Mouse (Mus musculus) brain, embryonic 14.5 days (tissue): ENCODE measurements around the gene BC048403.

ENCODE experiments used
- CTCF ChIP-seq: fragments of 200-500 bp; IDR thresholded peaks from 2 replicates; pipeline ENCODE4 v1.5.1; 2012; ENCODE audit warnings: inconsistent platforms, mild to moderate bottlenecking, moderate library complexity, borderline replicate concordance; ENCODE audit not compliant: insufficient read depth, insufficient read length; ENCODE audit errors: extremely low read depth
- POLR2A ChIP-seq: fragments of 200-500 bp; IDR thresholded peaks from 2 replicates; pipeline ENCODE4 v1.6.1; 2012; ENCODE audit warnings: mild to moderate bottlenecking, inconsistent platforms, borderline replicate concordance; ENCODE audit not compliant: poor library complexity, insufficient read depth, insufficient read length, severe bottlenecking; ENCODE audit errors: extremely low read depth

- no peak for TF ChIP-seq CTCF
- no peak for TF ChIP-seq POLR2A
These were observed 12.6 kb upstream of the BC048403 start for GRCm38 (mm10) chr10:121727151-121727550.
